Mouse (Mus musculus) lung, postnatal 14 days (tissue): ENCODE results near the gene Sept12.

Experiments
- DNase-seq: peaks from one replicate; pipeline ENCODE4 v3.0.0; 2021

The Sept12 gene

DNA sequence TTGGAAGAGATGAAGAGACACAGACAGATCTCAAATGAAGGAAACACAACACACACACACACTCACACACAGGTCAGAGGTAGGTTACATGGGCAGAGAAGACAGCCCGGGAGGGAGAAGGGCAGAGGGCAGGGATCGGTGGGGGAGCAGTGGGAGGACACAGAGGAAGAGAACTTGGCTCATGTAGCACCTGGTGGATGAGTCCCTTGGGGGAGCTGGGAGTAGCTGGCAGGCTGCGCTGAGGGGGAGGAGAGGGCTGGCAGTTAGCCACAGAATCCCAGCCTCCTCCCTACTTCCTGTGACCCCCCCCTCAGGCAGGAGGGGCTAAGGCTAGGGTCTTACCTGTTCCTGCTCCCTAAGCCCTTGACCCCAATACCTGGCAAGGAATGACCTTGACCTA lies at the start of gene Sept12:
Gene Sept12 (minus strand): TSS at position 300 of the 400 bp plus-strand sequence.
- DNase-seq: no peak

DNA sequence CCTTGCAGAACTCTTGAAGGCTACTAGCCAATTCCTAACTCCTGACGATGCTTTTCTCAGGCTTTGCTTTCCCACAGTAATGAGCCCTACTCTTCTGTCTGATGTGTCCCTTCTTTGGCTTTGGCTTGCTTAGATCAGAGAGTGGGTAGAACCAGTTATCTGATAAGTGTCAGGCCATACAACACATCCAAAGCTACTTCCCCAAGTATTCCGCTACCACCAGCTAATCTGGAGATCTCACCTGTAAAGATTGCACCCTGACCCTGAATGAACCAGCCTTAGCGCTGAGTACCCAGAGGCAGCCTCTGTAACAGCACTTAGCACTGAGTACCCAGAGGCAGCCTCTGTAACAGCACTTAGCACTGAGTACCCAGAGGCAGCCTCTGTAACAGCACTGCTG lies 47.7 kb upstream of the Sept12 start:
- no peak for DNase-seq

DNA sequence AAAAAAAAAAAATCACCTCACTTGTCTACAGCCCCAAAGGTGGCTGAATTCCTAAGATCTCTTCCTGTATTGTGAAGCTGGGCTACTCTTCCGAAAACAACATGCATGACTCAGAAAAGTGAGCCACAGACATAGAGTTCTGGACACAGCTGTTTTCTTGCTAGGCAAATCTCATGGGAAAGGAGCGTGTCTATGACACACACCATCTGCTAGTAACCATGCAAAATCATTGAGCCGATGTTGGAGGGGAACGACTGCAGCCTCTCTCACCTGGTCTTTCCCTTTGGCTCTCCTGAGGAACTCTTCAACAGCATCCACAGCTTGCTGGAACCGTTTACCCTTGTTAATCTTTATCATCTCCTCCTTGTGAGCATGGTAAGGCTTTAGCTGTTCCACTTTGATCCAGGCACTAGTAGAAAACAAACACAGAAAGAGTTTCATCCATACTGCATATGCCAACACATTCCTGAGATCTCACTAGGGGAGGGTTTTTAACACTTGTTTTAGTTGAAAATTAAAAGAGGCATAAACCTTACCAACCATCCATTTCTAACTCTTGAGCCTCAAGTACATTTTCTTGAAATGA lies 39.1 kb upstream of the Sept12 start:
- DNase-seq: peak; percentile 12

DNA sequence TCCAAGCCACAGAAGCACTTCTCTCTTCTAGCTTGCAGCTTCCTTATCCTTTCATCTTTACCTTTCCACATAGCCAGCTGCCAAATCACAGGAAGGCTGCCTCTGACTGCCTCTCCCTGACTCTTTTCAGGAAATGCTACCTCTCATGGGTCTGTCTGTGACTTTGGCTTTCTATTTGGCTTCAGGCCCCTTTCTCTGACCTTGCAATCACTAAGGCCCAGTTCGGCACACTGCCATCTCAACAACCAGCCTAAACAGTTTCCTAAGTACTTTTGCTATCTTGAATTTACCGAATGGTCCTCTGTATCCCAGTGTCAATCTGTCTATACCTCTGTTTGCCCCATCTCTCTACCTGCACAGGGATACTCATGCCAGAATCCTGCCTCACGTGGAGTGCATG lies 37.9 kb upstream of the Sept12 start:
- no peak for DNase-seq

DNA sequence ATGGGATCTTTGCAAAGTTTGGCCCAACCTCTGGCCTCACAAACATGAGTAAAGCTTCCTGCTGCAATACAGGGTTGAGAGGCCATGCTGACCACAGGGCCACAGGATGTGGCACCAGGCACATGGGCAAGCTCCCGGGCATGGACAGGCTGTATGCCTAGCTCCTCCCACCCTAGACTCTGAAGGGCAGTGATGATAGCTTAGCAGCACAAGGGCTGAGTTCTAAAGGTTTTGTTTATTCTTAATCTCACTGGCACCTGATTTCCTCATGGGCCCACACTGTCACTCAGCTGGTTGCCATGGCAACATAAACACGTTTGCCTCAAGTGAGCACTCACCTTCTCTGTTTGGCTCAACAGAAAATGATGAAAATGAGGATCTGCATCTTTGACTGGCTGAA lies 32.2 kb upstream of the Sept12 start:
- no peak for DNase-seq

GRCm38 (mm10) chr16:5024021-5024420 lies 26.4 kb upstream of the Sept12 start:
- no peak for DNase-seq

DNA sequence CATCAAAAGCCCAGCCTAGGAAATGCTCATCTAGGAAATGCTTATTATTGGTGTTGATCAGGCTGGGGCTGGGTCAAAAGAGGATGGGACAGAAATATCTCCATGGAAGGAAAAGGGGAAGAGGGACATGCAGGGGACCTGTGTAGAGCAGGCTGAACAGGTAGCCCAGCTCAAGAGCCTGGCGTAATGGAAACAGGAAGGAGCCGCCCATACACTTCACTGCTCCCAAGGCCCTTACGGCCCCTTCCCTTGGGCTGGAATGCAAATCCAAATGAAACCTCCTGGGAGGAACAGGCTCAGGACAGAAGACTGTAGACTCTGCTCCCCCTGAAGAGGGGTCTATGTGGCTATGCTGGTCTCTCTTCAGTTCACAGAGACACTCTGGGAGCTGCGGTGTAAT lies 16.9 kb upstream of the Sept12 start:
- peak; percentile 23 for DNase-seq

DNA sequence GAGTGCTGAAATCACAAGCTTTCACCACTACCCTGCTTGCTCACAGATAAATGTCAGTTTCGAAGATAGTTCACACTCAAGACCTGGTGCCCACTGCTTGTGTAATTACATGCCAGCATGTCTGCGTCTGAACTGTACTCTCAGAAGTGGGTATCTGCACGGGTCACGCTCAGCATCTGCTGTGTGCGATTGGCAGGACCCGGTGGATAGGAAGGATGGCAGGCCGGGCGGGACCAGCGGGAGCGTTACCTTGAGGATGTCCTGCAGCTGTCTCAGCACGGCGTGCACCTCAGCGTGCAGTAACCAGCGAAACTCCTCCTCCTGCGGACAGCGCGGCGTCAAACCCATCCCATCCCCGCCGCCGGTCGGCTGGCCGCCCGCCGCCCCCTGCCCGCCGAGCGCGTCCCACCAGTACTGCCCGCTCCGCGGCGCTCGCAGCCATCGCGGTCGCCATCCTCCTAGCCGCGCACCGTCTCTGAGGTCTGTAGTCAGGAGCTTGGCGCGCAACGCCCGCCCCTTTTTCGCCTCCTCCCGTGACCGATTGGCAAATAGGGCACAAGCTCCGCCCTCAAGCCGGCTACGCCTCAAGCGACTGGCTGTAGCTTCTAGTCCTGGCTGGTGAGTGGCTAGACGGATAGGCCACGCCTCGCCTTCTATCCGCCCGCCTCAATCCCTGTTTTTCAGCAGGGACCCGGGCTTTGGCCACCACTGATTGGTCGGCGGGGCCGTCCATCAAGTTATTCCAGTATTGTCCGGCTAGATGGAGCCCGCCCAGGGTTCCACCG lies 15.6 kb upstream of the Sept12 start, which contains the start of gene Rogdi:
Gene Rogdi (minus strand): TSS at position 500 of the 785 bp plus-strand sequence.
- DNase-seq: peak; percentile 97

DNA sequence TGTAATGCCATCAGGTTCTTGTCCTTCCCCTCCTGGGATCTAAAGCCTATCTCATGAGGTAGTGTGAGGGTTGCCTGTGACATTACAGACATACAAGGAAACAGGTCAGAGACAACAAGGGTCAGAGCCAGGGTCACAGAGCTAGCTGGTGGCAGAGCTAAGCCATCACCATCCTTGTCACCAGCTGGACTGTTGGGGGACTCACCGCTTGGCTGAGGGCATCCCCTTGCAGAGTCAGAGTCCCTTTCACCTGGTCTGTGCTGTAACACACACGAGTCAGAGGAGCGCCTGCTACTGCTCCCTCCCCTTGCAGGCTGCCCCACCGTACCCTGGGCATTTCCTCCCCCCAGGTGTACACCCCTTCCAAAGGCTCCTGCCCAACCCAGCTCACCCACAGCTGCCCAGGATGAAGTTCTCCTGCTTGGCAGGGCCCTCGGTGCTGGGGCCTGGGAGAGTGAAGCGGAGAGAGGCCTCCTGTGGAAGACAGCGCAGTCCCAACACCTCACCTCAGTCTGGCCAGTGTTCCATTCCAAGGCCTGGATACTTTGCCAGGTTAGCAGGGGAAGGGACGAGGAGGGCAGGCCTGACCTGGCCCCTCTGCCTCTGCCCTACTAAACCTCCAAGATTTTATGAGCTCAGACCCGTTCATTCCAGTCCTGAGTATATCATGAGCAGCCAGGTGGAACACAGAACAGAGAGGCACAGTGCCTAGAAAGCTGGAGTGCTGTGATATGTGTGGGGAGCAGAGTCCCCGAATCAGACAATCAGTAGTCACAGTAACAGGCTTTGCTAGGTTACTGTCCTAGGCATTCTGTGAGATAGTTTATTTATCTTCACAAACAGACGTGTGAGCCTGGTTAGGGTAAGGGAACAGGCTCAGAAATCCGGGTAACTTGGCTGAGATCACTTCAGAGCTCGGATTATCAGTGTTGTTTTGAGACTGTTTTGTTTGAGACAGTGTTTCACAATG lies 14.7 kb upstream of the Sept12 start:
- DNase-seq: no peak

- no peak for DNase-seq
Observed at GRCm38 (mm10) chr16:5011285-5011684, 13.6 kb upstream of the Sept12 start.

- DNase-seq: no peak
Observed at GRCm38 (mm10) chr16:5010371-5010935, 12.8 kb upstream of the Sept12 start.

- no peak for DNase-seq
Observed at GRCm38 (mm10) chr16:5008076-5008475, 10.4 kb upstream of the Sept12 start.

- DNase-seq: no peak
Observed at GRCm38 (mm10) chr16:5007492-5007891, 9.8 kb upstream of the Sept12 start.

DNA sequence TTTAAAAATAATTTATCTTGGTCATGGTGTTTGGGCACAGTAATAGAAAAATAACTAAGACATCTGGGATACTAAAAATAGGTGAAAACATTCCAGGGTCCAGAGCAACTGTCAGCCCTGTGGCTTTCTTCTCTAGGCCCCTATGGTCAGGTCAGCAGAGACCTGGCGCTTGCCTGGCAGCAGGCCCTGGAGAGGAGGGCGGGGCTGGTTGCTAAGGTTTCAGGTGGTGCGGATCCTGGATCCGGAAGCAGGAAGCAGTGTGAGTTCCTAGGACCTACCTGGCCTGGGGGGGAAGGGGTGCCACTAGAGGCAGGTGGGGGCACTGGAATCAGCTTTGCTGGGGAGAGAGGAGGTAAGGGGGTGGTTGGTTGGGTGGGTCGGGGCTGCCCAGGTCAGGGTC lies 9.4 kb upstream of the Sept12 start, which contains the start of gene Smim22:
Gene Smim22 (plus strand): TSS at position 222 of the 400 bp plus-strand sequence.
- DNase-seq: peak; percentile 68

DNA sequence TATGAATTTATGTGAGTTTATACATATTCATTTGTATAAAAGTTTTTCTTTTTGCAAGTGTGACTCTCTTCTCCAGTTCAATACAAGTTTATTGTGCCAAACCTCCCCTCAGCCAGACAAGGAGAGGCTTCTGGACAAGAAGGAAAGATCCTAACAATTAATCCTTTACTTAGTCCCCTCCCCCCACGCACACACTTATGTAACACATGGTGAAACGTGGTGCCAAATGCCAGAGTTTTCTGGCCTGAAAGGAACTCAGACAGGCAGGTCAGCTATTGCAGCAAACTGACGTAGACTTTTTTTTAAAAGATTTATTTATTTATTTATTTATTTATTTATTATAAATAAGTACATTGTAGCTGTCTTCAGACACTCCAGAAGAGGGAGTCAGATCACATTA lies 3.0 kb upstream of the Sept12 start:
- DNase-seq: no peak

DNA sequence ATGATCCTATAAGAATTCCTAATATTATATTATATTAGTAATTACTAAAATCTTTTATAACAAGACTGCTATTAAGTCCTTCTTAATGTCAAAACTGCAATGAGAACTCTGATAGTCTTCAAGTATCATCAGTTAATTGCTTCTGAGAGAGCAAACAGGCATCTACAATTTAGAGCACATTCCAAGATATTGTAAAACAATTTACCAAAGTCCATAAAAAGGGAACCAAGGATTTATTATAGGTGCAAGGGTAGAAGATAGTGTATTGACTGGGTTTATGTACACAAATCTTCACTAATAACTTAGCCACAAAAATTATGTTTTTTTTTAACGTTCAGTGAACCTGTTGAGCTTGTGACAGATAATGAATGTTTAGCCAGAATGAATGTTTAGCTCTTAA lies 1.3 kb upstream of the Sept12 start:
- DNase-seq: no peak

DNA sequence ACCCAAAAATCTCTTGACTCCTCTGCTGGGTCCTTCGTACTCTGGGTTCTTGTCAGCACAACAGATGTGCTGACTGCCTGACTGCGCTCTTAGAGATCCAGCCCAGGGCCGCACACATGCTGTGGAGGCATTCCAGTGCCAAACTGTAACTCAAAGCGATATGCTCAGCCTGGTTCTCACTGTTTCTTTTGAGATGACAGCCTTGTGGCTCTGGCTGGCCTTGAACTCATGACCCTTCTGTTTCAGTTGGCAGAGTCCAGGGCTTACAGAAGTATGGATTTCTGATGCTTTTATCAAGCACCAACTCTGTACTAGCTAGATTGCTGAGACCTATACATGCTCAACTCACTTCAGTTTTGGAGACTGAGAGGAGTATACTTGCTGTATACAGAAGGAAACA lies 4.4 kb downstream of the Sept12 start:
- DNase-seq: no peak

DNA sequence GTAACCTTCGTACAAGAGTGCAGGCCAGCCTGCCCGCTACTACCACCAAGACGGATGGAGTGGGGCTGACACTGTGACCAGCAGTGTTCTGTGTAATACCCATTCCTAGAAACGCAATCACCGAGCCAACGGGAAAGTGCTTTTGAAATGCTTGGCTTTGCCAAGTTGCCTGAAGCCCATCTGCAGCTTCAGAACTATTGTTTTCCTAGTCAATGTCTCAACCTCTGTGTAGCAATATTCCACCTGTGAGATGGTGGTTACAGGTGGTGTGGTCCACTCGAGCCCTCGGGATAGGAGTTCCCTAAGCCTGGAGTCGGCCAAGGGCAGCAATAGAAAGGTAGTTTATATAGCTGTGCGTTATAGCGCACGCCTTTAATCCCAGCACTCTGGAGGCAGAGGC lies 12.9 kb downstream of the Sept12 start:
- no peak for DNase-seq

DNA sequence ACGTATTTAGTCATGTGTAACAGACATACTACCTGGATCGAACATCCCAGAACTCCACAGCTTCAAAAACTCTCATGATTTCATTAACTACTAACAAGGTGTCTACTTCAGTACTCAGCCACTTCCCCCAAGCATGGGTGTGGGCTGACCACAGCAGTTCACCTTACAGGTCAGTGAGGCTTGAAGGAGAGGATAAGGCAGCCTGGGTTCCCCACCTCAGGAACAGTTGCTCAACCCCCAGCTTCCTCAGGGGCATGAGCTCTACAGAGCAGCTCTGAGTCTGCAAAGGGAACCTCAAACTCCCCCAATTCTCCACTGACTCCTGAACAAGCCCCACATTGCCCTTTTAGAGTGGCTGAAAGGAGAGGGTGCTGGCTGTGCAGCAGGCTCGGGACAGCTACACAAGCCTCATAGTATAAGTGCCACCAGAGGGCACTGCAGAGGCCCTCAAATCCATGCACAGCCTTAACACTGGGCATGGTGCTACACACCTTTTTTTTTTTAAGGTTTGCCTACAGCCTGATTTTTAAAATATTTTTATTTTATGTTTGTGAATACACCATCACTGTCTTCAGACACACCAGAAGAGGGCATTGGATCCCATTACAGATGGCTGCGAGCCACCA lies 17.8 kb downstream of the Sept12 start:
- DNase-seq: peak; percentile 46

GRCm38 (mm10) chr16:4978275-4979051 lies 19.2 kb downstream of the Sept12 start:
- peak; percentile 29 for DNase-seq

DNA sequence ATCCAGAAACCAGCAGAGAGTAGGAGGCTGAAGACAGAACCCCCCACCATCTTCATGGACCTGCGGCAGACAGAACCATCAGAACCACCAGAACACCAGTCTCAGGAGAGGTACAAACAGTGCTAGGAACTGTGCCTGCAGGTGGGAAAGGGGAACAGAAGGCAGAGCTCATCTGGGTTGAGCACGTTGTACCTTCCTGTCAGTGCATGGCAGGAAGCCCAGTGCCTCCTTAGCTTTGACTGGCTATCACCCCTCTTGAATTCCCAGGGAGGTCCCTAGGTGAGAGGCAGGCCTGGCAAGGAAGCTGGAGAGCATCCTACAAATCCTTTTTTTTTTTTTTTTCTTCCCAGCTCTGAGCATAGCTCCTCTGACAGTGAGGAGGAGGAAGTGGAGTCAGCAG lies 21.5 kb downstream of the Sept12 start:
- DNase-seq: no peak

- no peak for DNase-seq
Observed at GRCm38 (mm10) chr16:4974521-4974920, 23.1 kb downstream of the Sept12 start.
